Mouse (Mus musculus): ENCODE measurements around the gene Fam20a.

Fam20a gene

DNA sequence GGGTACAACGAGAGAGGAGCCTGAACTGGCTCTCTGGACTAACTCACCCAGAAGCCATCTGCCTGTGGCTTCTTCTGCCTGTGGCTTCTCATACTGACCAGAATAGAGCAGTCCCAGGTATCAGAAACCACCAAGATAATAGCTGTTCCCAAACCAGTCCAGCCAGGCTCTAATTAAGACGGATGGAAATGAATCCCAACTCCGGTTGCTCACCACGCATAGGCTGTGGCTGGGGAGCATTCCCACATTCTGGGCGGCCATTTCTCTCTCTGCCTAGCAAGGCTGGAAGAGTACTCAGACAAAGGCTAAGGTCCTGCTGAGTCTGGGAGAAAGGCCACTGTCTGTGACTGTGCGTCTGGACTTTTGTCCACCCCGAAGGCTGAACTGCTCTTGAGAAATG, 5.1 kb downstream of the Fam20a start:
- DNase-seq (ENCODE audit: low read depth, low spot score): no peak

DNA sequence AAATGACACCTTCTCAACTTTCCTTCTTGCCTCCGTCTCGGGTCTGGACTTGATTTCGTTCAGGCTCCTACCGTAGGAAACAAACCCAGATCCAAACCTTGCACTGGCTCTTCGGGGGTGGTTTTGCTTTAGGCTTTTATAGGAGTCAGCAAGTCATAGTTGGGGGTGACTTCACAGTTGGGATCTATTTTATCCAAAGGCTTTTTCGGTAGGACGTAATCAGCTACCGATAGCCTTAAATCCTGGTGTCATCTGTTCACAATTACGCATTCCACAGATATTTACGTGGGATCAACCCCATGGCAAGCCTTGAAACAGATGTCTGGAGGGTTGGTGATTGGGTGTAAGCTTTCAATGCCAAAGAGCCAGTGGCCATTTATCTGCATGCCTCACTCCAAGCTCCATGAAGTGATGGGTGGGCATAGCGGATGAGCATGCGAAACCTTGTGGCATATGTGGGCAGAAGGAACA, 6.7 kb downstream of the Fam20a start:
- no peak for DNase-seq (ENCODE audit: low read depth, low spot score)

DNA sequence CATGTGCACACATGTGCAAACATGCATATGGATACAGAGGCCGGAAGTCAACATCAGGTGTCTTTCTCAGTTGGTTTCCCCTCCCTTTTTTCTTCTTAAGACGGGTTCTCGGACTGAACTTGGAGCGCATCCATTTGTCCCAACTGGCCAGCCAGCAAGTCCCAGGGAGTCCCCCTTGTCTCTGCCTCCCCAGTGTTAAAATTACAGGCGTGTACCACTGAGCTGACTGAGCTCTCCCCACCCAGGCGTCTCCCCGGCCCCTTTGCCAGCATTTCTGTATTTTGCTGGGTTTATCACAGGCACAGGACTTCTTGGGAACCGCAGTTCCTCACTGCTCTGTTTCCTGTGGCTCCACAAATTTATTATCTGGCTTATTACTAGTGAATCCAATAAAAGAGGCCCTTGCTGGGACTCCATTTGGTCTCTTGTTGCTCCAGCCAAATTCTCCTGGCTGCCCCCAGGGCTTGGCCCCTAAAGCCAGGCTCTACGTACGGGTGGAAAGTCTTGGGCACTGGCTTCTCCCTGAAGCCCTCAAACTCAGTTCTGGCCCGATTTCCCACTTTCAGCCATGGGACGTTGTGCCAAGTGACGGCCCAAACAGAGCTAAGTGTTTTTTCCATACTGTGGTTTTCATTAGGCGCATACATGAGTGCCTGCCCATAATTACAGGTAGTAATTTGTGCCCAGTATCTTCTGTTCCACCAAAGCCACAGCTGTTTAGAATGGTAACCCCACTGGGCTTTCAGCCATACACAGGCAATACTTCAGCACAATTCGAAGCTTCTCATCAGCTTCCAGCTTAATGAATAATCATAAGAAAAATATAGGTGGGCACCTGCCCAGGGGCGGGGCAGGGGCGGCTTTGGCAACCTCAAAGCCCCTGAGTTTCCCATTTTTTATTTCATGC, 7.5 kb downstream of the Fam20a start:
- DNase-seq (ENCODE audit: low read depth, low spot score): no peak

DNA sequence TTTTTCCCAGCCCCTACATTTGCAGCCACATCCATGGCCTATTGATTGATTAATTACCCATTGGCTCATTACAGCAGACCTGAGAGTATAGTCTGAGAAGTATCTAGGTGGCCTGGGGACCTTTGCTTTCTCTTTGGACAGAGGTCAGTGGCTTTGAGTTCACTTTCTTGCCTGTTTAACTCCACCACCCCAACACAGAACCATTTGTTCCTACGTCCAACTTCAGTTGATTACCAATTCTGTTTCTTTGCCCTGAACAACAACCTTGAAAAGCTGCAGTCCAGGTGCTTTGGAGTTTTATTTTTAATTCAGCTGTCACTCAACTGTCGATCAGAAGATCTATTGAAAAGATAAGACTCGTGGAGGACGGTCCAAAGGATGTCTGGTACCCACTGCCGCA, 12.6 kb downstream of the Fam20a start:
- no peak for DNase-seq (ENCODE audit: low read depth, low spot score)

DNA sequence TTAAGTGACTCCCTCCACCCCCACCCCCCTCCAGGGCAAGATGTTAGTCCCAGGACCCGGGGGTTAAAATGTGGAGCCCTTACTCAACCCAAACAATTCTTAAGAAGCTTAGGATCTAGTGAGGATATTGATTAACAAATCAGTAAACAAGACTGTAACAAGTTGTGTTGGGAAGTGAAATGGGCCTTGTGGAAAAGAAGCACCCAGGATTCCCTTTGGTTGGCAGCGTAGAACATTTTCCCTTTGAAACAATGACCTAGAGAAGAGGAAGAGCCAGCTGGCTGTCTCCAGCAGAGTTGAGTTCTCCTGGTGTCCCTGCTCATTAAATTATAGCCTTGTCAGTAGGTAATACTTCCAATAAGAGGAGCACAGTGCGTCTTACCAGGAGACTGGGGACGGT, 13.3 kb downstream of the Fam20a start:
- DNase-seq (ENCODE audit: low read depth, low spot score): no peak

DNA sequence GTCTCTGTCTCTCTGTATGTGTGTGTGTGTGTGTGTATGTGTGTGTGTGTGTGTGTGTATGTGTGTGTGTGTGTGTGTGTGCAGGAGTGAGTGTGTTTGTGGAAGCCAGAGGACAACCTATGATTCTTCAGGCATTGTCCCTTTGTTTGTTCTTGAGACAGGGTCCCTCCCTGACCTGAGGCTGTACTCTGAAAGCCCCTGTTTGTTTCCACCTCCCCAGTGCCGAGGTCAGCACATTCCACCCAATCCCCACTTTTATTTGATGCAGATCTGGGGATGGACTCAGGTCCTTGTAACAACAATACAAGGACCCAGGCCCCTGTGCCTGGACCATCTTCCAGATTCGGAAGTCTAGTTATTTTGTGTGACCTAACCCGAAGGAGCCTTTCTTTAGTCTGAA, 14.6 kb downstream of the Fam20a start:
- no peak for DNase-seq (ENCODE audit: low read depth, low spot score)

DNA sequence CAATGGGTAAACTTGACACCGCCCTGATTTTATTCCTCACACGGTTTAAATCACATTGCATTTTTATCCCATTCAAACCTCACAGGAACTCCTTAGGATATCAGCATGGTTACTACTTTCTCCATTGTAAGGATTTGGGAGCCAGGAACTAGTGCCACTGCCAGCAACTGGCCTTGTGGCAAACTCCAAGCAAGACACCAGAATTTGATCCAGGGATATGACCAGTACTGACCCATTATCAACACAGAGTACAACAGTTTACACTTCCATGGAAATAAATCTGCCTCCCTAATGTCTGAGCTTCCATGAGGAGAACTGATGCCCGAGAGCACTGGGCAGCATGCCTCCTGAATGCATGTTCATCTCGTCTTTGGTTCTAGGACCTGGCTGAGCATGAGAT, 15.5 kb downstream of the Fam20a start:
- DNase-seq (ENCODE audit: low read depth, low spot score): no peak

DNA sequence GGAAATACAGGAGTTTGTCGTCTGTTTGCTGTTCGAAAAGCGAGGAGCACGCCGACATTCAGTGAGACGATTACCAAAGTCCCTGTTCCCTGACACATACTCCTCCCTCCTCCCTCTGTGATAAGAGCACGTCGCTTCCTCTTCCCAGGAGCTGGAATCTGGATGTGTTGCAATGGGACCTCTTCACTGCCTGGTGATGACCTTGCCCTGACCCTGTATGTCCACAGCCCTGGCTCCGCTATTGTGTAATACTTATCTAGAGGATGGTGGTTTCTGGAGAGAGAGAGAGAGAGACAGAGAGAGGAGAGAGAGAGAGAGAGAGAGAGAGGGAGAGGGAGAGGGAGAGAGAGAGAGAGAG, 16.0 kb downstream of the Fam20a start:
- DNase-seq (ENCODE audit: low read depth, low spot score): no peak

DNA sequence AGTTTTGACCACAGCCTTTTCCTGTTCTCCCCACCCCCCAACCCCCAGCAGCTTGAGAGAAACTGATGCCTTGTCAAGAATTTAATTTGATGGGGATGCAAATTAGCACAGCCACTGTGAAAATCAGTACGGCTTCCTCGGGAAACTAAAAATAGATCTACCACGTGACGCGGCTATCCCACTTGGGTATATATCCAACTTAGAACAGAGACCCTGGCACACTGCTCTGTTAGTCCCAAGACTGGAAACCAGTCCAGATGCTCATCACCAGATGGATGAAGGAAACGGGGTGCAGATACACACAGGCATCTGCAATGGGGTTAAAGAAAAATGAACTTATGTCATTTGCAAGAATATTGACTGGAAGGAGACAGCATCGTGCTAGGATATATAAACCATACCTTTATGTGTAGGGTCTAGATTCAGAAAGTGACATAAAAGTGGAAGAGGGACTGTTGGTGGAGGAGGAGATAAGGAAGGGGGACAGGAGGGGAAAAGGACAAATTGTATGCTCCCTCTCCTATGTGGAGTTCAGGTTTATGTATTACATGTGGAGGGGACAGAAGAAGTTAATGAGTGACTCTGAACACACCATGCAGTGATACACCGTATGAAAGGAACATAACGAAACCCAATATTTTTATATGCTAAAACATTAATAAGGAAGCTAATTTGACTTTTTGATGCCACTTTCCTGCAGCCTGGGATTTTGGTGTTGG, 16.6 kb downstream of the Fam20a start:
- no peak for DNase-seq (ENCODE audit: low read depth, low spot score)

DNA sequence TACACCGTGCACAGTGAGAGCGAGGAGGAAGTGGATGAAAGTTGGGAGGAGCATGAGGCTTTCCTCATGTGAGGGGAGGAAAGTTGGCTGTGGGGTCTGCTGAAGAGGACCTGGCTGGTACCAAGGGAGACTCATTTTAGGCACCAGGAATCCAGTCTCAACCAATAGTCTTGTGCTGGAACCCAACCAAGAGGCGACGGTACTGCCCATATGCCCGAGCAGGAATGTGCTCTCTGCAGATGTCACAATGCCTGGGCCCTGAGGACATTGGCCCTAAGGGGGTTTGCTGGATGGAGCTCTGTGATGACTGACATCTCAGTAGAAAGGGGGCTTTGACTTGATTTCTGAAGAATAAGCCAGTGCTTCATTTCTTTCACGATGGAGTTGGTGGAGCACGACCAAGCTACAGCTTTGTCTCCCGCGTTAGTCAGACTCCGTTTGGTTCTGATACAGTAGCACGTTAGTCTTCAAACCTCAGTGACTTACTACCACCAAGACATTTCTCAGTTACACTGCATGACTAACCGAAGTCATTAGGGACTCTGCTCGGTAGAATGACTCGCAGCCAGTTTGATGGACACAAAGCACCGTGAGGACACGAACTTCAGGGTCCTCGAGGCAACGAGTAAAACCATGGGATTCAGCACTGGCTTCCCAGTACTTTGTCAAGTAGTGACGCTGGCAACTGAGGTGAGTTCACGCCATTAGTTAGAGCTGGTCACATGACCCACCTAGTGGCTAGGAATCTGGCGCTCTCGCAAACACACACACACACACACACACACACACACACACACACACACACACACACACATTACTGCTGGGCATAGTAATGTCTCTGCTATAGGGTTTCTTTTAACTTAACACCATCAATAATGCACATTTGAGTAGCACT, 17.5 kb downstream of the Fam20a start:
- no peak for DNase-seq (ENCODE audit: low read depth, low spot score)

DNA sequence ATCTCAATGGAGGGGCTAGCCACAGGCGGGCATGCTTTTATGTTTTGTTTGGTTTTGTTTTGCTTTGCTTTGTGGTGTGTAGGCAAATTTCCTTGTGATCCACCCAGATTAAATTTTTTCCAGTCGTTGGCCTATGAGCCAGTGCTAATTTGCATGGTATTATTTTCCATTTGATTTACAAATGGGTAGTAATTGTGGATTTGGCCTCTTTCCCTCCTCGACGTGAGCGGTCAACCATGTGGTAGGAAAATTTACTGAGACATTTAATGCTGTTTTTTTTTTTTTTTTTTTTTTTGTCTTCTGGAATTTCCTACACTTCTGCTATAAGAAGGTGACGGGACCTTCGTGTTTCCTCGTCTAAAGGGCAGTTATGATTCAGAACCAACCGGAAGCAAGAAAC, 18.2 kb downstream of the Fam20a start:
- no peak for DNase-seq (ENCODE audit: low read depth, low spot score)

DNA sequence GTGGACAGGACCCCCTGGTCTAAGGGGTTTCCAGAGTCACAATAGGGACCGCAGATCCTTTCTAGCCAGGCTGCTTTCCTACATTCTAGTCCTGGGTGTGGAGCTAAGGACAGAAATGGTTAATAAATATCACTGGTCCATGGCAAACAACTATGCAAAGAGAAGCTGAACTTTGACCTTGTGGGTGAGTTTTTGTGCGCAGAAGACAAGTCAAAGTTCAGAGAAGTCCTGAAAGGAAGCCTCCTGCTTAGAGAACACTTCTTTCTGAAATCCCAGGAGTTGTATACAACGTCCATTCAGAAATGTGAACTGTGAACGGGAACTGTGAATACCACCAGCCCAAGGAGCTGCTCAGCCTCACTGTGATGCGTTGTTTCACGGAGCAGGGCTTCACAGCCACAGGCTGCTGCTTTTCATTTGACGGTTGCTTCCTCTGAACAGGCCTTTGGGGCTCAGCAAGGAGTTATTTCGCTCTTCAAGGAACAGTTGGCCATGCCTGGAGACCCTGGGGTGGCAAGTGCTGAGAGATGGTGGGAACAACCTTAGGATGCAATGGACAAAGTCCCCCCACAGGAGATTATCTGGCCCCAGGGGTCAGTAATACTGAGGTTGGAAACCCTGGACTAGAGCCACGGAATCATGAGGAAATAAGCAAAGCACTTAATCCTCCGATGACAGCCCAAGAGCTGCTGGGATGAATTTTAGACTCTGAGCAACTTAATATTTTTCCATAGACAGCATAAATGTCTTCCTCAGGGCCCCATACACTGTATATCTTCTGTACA, 19.9 kb downstream of the Fam20a start:
- DNase-seq (ENCODE audit: low read depth, low spot score): no peak

DNA sequence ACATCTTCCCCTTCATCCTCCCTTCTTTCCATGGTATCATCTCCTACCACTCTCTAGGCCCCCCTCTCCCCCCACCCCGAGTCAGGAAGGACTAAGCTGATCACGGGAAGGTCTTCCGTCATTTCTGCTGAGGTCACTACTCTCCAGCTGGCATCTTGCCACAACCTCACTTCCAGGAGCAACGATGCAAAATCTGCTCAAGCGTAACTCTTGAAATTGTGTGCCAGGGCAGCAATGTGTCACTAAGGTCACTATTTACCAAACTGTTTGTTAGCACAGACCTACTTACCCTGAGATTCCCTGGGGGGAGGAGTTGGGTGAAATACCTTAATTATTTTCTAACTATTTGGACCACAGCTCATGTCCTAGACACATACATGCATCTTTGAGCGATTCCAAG, 21.3 kb downstream of the Fam20a start:
- DNase-seq (ENCODE audit: low read depth, low spot score): no peak

DNA sequence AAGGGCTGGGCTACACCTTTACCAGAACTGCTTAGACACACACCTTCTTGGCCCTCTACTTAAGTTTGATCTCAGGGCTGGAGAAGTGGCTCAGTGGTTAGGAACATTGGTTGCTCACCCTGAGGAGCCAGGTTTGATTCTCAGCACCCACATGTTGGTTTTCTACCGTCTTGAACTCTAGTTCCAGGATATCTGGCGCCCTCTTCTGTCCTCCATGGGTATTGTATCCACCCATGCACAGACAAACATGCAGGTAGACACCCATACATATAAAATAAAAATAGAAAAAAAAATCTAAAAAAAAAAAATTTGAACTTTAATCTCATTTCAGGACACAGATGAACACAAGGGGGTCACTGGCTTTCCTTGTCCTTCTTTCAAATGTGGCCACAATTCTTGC, 22.3 kb downstream of the Fam20a start:
- no peak for DNase-seq (ENCODE audit: low read depth, low spot score)

DNA sequence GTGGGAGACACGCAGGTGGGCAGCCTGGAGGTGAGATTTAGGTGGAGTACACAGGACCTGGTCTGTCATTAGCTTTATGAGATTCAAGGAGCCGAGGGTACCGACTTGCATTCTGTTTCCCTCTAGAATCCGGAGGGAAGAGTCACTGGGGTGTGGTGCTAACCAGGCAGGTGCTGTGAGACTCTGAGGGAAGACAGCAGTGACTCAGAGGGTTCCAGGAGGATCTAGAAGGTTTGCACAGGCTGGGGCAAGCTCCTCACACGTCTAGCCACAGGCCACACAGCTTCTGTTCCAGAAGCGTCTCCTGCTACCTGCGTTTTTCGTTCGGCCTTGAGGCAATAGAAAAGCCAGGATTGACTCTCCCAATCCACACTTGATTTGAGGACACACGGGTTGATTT, 23.3 kb downstream of the Fam20a start:
- DNase-seq (ENCODE audit: low read depth, low spot score): no peak

DNA sequence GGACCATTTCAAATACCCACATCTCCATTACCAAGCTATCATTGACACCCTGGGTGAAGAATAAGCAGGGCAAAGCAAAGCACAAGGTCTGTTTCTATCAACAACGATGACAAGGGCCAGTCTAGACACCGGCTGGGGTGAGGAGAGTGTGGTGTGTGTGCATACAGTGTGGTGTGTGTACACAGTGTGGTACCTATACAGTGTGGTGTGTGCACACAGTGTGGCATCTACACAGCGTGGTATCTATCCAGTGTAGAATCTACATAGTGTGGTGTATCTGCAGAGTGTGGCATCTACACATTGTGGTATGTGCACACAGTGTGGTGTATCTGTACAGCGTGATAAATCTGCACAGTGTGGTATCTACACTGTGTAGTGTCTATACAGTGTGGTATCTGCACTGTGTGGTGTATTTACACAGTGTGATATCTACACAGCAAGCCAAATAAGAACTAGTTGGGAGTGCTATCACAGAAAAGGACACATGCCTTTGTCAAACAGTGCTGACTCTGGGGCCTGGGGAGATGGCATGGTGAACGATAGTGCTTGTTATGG, 24.9 kb downstream of the Fam20a start:
- DNase-seq (ENCODE audit: low read depth, low spot score): no peak

DNA sequence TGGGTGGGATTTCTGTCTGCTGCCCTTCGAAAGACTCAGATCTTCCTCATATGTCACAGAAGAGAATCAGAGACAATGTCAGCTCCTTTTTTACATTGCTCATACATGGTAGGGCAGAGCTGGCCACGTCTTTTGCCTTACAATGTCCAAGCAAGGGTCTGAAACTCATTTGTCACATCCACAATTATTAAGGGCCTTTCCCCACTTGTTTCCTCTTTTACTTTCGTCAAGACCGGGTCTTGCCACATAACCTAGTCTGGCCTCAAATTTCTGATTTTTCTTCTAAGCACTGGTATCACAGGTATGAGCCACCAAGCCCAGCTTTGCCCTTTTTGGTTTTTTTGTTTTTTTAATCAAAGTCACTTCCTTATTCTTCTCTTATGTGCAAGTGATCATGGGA, 25.6 kb downstream of the Fam20a start:
- DNase-seq (ENCODE audit: low read depth, low spot score): no peak

DNA sequence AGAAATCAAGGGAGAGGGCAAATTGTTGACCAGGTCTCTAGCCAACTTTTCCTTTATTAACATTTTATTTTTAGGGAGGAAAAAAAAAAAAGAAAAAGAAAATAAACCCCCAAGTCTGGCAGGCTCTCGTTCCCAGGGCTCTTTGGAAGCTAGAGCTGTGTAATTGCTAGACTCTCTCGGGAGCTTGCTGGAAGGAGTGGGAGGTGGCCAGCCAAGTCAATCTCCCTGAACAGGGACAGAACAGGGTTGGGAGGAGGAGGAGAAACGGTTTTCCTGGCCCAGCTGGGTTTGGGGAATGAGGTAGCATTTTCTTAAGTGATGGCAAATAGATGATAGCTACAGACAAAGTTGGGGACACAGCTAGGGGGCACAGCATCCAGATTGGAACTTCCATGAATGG, 29.3 kb downstream of the Fam20a start:
- no peak for DNase-seq (ENCODE audit: low read depth, low spot score)

DNA sequence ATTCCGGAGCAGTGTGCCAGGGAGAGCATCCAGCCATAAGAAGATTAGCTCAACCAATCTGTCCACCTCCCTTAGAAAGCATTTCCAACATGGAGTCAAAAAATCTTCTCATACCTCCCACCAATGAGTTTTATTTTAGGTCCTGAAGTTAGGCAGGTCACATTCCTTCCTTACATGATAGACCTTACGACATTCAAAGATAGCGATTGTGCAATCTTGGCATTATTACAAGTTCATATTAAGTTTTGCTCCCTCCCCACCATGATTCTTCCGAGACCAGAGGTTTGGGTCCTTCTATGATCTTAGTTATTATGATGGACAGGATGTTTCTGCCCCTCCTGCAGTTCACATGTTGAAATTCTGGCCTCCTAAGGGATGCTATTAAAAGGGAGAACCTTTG, 32.5 kb downstream of the Fam20a start:
- no peak for DNase-seq (ENCODE audit: low read depth, low spot score)

DNA sequence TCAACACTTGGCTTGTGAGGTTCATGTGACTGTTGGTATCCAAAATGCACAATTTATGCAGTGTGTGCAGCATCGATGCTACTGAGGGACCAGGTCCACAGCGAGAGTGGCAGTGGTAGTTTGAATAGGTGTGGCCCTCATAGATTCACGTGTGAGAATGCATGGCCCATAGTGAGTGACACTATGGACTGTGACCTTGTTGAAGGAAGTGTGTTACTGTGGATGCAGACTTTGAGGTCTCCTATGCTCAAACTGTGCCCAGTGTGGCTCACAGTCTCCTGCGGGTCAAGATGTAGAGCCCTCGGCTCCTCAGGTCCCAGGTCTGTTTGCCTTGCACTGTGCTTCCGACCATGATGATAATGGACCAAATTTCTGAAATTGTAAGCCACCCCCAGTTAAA, 39.9 kb downstream of the Fam20a start:
- no peak for DNase-seq (ENCODE audit: low read depth, low spot score)

DNA sequence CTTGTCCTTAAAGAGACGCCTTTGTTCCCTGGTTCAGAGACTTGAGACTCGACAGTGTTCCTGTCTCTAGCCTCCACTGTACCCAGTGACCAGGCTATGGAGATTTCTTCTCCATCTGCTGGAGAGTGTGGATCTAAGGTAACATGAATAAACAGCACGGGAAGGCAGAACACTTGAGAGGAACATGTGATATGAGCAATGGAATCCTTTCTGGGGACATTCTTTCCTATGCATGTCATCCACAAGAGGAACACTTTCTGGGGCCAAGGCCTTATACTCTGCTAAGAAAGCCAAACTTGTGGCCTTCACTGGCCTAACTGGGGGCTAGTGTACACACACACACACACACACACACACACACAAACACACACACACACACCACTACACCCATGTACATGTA, 40.5 kb downstream of the Fam20a start:
- no peak for DNase-seq (ENCODE audit: low read depth, low spot score)

Measured in brain, embryonic 18.5 days (tissue).